Mouse (Mus musculus) Muller cell, postnatal 12 days (primary cell): ENCODE measurements around the gene Dnajc13.

Source experiments
- DNase-seq: peaks from one replicate; pipeline ENCODE4 v3.0.0-alpha.2; 2015; ENCODE audit errors: inconsistent ontology term

Gene Dnajc13

DNA sequence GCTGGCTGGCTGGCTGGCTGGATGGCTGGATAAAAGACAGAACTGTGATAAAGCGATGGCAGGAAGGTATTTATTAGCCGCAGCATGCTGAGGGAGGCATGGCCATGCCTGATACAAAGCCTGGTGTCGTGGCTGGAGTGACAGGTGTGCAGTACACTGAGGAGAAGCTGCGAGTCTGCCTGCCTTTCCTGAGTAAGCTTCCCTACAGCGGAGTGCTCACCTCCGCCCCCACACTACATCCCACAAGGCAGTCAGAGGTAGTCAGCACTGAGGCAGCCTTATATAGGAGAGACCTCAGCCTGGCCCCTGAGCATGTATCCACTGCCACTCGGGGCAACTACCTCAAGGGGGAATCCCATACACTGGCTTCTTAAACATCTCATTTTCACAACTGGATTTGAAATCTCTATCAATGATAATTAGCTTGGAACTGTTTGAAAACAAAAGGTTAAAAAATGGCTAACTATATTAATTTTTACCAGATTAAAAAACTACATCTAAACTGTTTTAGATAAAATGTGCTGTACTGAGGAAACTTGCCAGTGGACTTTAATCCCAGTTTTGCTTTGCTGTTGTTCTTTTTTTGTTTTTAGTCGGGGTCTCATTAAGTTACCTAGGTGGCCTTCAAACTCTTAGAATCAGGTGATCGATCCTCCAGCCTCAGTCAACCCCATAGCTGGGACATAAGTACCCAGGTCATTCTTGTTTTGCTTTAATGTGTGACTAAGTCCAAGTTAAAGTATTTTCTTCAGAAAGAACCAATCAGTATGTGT is 8.1 kb downstream of the Dnajc13 start:
- no peak for DNase-seq

DNA sequence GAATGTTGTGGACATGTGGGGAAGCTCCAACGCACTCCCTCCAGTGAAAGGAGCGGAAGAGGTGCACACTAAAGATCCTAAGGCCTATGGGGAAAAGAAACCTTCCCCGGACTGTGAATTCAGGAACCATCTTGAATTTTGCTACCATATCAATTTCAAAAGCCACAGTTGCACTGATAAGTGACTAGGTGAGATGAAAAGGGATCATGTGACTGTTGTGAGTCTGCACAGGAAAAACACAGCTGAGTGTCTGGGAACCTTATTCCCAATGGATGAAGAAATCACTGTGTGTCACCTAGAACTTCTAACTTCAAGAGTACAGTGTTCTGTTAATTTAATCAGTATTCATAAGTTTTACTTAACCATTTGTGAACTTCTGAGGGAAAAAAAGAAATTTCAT is 10.1 kb downstream of the Dnajc13 start:
- DNase-seq: no peak

DNA sequence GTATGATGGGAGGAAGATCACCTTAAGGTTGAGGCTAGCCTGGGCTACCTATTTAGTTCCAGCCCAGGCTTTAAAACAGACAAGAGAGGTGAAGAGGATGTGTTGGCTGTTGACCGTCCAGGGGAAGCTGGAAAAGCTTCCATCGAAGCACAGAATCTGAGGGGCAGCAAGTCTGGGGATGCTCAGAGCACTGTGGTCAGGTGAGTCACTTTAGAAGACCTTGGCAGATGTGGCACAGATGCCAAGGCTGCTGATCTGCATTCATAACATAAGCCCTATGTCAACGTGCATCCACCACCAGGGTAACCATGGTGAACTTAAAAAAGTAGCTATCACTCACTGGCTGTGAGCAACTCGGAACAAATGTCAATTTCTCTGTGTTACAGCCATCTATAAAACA is 11.0 kb downstream of the Dnajc13 start:
- no peak for DNase-seq

DNA sequence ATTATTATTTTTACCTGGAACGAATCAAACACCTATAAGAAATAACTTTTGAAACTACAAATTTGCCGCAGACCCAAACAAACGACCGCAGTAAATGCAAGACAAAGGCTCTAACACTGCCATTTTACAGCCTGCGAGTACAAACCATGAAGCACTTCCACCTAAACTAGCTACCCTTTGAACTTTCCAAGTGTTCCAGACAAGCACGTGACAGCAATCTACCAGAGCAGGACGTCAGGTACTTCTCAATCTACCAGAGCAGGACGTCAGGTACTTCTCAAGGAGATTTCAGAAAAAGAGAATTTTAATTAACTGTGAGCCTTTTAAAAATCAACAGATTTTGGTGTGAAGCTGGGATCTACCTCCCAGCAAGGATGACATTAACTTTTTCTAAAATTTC is 11.6 kb downstream of the Dnajc13 start:
- no peak for DNase-seq

DNA sequence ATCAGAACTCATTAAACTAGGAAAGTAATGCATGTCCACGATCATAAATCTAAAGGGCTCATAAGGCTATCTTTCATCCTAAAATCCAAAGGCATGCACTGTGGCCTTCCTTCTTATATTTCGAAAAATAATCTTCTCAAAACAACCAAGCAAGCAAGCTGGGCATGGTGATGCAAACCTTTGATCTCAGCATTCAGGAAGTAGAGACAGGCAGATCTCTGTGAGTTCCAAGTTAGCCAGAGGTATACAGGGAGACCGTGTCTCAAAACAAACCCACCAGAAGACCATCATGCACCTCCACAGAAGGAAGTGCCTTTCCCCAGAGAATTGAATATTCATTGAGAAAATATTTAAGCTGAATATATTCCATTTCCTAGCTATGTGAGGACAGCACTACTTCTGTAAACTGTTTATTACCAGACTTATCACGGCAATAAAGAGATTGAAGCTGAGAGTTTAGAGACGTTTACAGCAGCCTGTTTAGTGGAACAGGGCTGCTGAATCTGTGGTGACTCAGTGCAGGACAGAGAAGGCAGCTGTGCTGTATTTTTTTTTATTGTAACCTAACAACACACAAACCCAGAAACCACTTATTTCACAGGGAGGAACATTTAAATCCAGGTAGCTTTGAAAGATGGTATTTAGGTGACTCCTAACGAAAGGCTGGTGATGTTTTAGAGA is 15.3 kb downstream of the Dnajc13 start:
- no peak for DNase-seq

DNA sequence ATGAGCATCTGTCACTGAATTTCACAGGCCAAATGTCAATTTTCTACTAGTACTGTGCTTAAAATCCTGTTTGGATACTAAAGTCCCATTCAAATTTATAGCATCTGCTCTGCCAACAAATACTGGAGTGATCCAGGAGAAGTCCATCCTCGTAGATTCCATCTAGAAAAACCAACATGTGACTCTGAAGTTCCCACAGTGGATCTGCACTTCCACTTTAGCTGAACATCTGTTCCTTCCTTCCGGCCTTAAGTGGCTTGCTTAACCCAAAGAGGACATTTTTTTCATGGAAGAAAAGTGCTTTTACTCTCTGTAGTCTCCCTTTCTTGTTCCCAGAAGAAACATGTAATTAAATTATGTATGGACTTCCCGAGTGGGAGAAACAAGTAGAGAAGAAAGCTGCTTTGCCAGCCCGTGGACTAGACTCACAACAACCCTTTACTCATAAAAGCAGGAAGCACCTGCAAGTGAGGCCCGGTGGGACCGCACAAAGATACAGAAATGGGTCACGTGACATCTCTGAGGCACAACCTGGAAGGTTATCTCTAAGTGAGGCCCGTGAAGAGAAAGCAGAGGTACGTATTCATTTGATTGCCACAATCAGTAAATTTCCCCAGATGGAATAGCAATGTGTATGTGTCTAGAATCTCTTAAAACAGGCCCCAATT is 18.8 kb downstream of the Dnajc13 start:
- DNase-seq: no peak

DNA sequence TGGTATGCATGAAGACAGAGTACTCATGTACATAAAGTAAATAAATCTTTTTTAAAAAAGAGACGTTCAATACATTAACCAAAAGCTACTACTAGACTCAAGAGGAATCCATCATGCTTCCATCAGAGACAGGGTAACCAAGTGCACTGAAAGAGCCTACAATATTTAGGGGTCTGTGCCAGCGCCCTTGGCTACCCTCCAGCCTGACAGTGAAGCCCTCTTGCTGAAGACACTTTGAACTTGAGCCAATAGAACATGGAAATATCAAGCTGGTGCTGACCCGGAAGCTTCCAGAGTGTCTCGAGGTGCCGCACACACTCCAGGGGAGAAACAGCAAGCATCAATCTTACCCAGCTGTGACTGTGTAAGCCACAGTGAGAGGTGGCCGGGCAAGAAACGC is 22.6 kb downstream of the Dnajc13 start:
- no peak for DNase-seq

DNA sequence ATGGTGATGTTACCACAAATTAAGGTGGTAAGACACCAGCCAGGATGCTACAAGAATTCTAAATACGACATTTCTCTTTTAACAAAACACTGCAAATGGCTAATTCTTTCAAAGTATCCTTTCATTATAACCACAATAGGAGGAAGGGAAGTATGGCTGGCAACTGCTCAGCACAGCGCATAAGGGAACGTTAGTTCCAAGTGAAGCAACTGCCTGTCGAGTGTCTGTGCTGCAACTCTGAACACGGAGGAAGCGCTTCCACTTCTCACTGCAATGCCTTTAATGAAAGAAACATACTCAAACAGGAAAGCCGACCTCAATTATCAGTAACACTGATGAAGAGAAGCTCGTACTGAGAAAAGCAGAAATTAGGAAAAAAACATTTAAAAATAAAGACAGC is 23.7 kb downstream of the Dnajc13 start:
- no peak for DNase-seq

DNA sequence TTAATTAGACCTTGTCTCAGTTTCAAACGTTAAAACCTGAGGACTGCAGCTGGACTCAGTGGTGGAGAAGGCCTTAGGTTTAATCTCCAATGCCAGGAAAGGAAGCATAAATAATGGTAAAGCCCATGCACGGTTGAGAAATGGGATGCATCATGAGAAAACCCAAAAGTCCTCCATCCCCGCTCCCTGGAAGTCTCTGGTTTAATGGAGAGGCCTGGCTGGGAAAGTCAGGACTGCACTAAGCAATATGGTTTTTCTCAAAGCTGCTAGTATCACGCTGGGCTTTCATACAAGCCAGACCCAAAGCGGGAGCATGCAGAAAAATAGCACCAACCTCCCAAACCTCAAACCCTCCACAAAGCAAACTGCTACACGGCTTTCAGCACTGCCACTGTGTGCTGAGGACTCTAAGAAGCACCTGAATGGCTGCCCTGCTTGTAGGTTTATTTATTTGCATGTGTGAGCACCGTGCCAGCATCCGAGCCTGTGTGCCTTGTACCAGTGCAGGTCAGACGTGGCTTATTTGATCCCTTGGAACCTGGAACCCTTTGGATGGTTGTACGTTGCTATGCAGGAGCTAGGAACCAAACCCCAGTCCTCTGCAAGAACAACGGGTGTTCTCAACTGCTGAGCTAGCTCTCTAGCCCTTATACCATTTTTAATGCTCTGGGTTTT is 26.3 kb downstream of the Dnajc13 start:
- DNase-seq: no peak

DNA sequence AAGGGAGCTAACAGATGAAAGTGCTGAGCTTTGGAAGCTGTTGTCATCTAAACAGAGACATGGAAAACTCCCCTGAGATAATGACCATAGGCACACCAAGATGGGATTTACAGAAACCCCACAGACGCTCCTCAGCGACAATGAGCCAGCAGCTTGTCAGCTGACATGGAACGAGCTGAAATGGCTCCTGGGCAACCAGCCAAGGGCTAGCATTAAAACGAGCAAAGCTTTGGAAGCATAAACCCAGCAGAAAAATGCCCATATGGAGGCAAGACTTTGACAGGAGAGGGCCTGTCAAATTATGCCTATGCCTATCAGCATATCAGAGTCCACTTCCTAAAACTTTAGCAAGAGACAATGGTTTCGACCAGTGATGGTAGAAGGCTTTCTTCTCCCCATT is 27.0 kb downstream of the Dnajc13 start:
- DNase-seq: no peak

DNA sequence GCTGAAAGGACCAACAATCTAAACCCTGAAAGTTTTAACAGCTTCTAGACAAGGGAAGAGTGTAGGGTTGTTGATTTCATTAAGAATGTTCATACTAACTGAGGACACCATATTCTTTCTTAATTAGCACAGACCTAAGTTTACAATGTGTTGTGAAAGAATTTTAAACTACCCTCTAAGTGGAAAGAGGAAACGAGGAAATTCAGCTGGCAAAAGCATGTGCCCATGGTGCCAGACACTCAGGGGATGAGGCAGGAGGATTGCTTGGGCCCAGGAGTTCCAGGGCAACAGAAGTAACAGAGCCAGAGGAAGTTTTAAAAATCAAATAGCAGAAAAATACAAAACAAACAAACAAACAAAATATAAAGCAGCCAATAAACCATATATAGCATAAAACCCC is 28.9 kb downstream of the Dnajc13 start:
- DNase-seq: no peak

DNA sequence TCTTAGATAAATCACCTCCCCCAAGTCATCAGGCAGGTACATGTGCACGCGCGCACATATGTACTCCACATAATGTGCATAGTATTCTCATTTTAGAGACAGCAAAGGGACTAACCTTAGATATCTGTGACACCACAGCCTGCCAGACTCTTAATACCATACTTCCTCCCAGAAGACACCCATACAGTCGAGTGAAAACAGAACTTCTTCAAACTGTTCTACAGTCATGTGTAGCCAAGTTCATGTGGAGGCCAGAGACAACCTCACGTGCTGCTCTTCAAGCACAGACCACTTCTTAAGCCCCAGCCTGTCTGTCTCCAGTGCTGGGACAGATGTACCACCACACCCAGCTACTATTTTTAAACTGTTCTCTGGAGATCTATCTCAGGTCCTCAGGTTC is 29.7 kb downstream of the Dnajc13 start:
- DNase-seq: no peak

DNA sequence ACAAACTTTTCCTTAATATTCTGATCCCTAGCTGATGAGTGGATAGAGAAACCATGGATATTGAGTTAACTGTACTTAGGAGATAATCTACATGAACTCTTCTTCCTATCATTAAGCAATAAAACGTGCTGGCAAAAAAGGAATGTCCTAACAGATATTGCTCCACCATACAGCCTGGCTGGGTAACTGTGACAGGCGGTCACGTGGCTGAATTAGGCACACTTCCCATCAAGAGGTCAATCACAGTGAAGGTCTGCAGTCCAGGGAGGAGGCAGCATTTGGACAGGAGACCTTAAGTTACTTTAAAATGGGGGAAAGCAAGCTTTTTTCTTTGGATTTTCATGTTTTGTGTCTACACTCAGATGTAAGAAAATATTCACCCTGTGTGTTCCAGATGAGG is 30.7 kb downstream of the Dnajc13 start:
- no peak for DNase-seq

DNA sequence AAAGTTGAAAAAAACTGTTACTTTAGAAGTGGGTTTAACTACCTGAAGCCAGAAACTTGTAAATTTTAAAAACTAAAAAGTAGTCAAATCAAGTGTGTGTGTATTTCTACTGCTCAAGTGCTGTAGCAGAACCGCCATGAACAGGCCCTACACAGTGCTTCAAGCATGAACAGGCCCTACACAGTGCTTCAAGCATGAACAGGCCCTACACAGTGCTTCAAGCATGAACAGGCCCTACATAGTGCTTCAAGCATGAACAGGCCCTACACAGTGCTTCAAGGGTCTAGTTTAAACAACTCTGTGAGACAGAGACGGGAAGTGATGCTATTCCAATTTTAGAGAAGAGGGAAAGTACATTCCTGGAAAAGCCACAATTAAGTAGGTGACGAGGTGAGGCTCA is 51.3 kb downstream of the Dnajc13 start:
- DNase-seq: no peak

DNA sequence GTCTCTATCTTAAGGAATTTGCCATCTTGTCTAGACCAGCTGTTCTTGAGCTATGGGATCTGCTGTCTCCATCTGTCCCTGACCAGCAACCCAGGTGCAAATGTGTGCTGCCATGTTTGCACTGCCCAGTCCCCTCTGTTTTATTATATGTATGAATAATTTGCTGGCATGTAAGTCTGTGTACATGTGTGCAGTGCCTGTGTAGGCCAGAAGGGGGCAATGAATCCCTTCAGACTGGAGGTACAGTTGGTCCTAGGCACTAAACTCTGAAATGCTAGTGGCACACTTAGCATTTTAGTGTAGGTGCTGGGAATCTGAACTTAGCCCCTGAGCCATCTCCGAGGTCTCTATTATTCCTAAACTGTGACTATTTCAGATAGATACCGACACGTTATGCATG is 58.9 kb downstream of the Dnajc13 start:
- no peak for DNase-seq

DNA sequence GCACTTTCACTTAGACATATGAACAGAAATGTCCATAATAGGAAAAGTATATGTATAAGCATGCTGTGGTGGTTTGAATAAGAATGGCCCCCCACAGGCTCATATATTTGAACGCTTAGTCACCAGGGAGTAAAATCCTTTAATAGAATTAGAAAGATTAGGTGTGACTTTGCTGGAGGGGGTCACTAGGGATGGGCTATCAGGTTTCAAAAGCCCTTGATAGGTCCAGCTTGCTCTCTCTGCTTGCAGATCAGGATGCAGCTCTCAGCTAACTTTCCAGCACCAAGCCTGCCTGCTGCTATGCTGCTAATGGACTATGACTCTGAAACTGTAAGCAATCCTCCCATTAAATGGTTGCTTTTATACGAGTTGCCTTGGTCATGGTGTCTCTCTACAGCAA is 68.2 kb downstream of the Dnajc13 start:
- DNase-seq: no peak

DNA sequence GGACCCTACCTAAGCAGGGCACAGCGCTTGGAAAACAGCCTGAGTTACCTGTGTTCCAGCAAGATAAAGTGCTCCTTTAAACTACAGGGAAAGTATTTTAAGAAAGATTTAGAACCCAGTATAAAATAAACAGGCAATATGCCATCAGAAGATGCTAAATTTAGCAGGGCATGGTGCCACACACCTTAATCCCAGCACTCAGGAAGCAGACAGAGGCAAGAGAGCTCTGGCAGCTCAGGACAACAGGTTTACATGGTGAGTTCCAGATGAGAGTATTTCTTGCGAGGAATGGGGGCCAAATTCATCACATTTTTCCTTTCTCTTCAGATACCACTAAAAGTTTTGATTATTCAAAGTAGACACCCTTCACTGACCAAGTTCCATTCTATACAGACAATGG is 68.8 kb downstream of the Dnajc13 start:
- no peak for DNase-seq

DNA sequence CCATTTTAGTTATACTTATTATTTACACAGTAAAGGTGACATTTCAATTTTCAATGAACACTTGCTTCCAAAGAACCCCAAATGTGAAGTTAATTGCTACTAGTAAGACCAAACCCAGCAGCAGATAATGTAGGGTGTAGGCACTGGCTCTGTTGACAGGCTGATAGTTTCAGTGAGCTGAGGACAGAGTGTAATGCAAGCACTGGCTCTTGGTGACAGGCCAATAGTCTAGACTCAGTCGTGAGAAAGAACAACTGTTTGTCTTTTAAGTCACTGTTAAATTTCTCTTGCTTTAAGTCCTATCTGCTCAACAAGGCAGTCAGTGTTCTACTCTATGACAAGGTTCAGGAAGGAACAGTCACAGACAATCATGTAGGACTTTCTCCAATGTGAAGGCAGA is 69.4 kb downstream of the Dnajc13 start:
- DNase-seq: no peak

DNA sequence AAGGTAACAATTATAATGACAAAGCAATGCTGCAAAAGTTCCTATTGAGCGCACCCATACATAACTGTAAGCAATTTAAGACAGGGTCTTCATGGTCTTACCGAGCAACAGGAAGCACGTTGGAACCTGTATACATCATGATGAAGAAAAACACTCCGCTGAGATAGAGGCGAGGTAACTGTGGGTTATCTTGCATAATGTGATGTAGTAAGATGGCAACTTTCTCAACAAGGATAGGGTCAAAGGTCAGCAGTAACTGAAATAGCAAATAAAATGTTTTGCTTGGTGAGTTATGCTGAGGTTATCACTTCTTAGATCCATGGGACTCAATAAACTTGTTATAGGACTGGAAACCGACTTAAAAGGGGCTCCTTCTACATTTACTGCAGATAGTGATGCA is 70.2 kb downstream of the Dnajc13 start:
- no peak for DNase-seq

DNA sequence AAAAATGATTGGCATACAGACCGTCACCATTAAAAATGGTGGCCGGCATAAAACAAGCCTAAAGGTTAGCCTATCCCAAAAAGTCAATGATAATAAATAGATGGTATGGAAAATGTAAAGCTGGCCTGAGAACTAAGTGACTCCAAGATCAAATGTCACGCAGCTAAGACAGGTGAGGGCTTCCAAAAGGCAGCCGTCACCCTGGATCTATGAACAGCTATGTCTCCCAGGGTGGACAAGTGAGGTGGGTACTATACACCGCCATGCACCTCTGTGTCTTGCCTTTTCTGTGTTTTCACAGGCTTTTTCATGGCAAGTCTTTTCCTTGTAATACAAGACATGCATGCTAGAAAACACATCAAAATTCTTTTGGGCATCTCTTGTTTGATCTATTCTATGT is 73.1 kb downstream of the Dnajc13 start:
- no peak for DNase-seq

DNA sequence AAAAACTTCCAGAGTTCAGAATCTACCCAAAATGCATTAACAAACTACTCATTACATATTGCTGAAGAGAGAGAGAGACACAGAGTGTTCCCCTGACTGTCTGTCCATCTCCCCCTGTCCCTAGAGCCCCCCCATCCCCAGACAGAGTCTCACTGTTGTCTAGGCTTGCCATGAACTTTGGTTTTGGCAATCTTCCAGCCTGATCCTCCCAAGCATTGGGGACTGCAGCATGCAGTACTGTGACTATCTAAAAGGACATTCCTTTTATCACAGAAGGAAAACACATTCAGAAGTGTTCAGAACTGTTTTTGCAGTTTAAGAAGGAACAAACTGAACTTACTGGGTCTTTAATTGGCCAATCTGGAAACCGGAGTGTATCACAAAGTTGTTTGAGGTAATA is 74.0 kb downstream of the Dnajc13 start:
- no peak for DNase-seq

DNA sequence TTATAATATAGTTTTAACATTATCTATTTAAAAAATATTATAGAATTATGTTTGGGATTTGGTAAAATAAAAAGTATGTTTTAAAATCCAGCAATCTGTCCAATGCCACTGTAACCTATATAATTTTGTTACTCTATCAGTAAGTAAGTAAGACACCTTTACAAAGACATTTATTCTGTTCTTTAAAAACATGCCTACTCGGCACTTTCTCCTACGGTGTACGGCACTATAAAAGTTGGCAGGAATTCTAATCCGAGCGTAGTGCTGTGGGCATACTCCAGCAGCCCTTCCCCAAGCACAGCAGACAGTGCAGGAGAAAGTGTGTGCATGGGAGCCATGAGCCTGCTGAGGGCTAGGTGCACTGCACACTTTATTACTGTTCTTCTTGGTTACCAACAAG is 75.7 kb downstream of the Dnajc13 start:
- DNase-seq: no peak

DNA sequence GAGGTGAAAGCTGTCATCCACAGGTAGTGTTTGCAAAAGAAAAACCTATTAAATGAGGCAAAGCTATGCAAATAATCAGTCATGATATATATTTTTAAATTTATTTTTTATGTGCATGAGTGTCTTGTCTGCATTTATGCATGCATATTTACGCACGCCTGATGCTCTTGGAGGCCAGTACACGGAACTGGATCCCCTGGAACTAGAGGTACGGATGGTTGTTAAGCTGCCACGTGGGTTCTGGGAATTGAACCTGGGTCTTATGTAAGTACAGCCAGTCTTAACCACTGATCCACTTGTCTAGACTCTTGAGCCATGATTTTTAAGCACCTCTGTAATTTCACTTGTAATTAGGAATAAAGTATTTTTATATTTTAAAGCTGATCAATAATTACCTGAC is 79.5 kb downstream of the Dnajc13 start:
- no peak for DNase-seq
